In the genomic region with DNA sequence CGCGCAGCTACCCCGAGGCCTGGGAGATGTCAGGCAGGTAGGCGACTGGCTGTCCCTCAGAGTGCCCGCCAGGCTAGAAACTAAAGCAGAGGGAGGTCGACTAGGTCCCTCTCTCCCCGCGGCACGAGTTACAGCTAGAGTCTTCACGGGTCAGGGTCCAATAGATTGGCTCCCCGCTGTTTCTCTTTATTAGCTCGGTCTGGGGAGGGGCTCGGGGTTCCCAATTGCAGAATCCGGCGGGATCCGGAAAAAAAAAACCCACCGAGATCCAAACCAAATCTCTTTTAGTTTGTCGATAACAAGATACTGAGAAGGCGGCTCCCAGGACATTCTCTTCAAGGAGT, we compare ENCODE assay signal across 10 mouse cellular contexts. TPM values are rescaled to one million over a fixed set of nuclear protein-coding genes. Genes with fewer than 3 reads are reported as not detected.
DNase-seq lines count a peak whose midpoint lies in the region; ATAC-seq and TF ChIP-seq lines count a peak whose summit lies in the region.
"Had no signal": no experiment of that assay in that cellular context is flagged by ENCODE, and none has a peak within 500 bp of the region (broad histone marks: within the 10 kb centered on the region; RNA-seq: fewer than 3 reads in every experiment).

No protein-coding gene starts in this region.

- no peaks in the 10 kb centered on the region for H3K36me3 ChIP-seq in heart, embryonic 16.5 days (ENCODE audit: control insufficient read depth, insufficient read depth)
- H3K36me3 ChIP-seq in hindbrain, embryonic 13.5 days = no peaks in the 10 kb centered on the region
- no peaks in the 10 kb centered on the region for H3K36me3 ChIP-seq in midbrain, embryonic 12.5 days
- H3K36me3 ChIP-seq: G1E had no signal

- no peak overlapping the region for H3K27ac ChIP-seq in heart, embryonic 16.5 days (ENCODE audit: low read length)
- H3K27ac ChIP-seq in bone marrow macrophage, adult 2 months (ENCODE audit: insufficient read depth, low read depth, low read length) = no peak overlapping the region
- no peak overlapping the region for H3K27ac ChIP-seq in hindbrain, embryonic 13.5 days
- no peak overlapping the region for H3K27ac ChIP-seq in midbrain, embryonic 12.5 days (replicated peaks)

- under 1% methylated on average over 19 of the region's 19 CpGs for WGBS in heart, embryonic 16.5 days
- under 1% methylated on average over 19 of the region's 19 CpGs for WGBS in hindbrain, embryonic 13.5 days
- 1% methylated on average over 19 of the region's 19 CpGs for WGBS in midbrain, embryonic 12.5 days

- H3K4me2 ChIP-seq in heart, embryonic 16.5 days (ENCODE audit: low read depth, low read length) = peak overlapping the region; percentile 98
- H3K4me2 ChIP-seq in hindbrain, embryonic 13.5 days = peak overlapping the region; percentile 97
- peak overlapping the region; percentile 86 for H3K4me2 ChIP-seq in midbrain, embryonic 12.5 days (replicated peaks)

- H3K9ac ChIP-seq in heart, embryonic 16.5 days (ENCODE audit: low read length) = peak overlapping the region; percentile 66
- peak overlapping the region; percentile 68 for H3K9ac ChIP-seq in hindbrain, embryonic 13.5 days
- no peak overlapping the region for H3K9ac ChIP-seq in midbrain, embryonic 12.5 days (replicated peaks)

- no peak for ATAC-seq in heart, embryonic 16.5 days (replicated peaks; ENCODE audit: extremely low read depth, insufficient read depth, low FRiP score)
- ATAC-seq in hindbrain, embryonic 13.5 days (ENCODE audit: low FRiP score) = 0 out of 2 replicates have a peak, but pooled peaks have one; percentile 24
- ATAC-seq in midbrain, embryonic 12.5 days (ENCODE audit: low FRiP score, low read depth) = no peak; the same call in 1 of the 2 replicates

- peaks cover 57% of the 10 kb centered on the region for H3K27me3 ChIP-seq in heart, embryonic 16.5 days (ENCODE audit: control insufficient read depth, insufficient read depth, low read length)
- H3K27me3 ChIP-seq in hindbrain, embryonic 13.5 days = peaks cover 91% of the 10 kb centered on the region
- H3K27me3 ChIP-seq in midbrain, embryonic 12.5 days = peaks cover 76% of the 10 kb centered on the region

- intact Hi-C loops in heart, postnatal 36 days (cut with DNase I) = no loop called here

- DNase-seq in heart, postnatal 36 days = no peak
- DNase-seq in yolk sac, embryonic 10.5 days (ENCODE audit: low spot score) = no peak
- DNase-seq in adrenal gland, postnatal 25 days = no peak
- no peak for DNase-seq in left cerebral cortex, adult 11 months (ENCODE audit: low spot score)

- peak overlapping the region; percentile 66 for H3K4me3 ChIP-seq in heart, embryonic 16.5 days (ENCODE audit: low read length)
- peak overlapping the region; percentile 45 for H3K4me3 ChIP-seq in bone marrow macrophage, adult 2 months (ENCODE audit: insufficient read depth, low read length)
- peak overlapping the region; percentile 54 for H3K4me3 ChIP-seq in hindbrain, embryonic 13.5 days
- H3K4me3 ChIP-seq in midbrain, embryonic 12.5 days = peak overlapping the region; percentile 44

- no peaks in the 10 kb centered on the region for H3K9me3 ChIP-seq in heart, embryonic 16.5 days (replicated peaks; ENCODE audit: control insufficient read depth, low read length)
- H3K9me3 ChIP-seq in hindbrain, embryonic 13.5 days = no peaks in the 10 kb centered on the region
- no peaks in the 10 kb centered on the region for H3K9me3 ChIP-seq in midbrain, embryonic 12.5 days

- peaks cover 12% of the 10 kb centered on the region for H3K4me1 ChIP-seq in heart, embryonic 16.5 days (ENCODE audit: control insufficient read depth, insufficient read depth, low read length)
- H3K4me1 ChIP-seq in bone marrow macrophage, adult 2 months (ENCODE audit: control insufficient read depth, insufficient read depth, low read length) = no peaks in the 10 kb centered on the region
- peaks cover 23% of the 10 kb centered on the region for H3K4me1 ChIP-seq in hindbrain, embryonic 13.5 days (replicated peaks)
- H3K4me1 ChIP-seq in midbrain, embryonic 12.5 days = peaks cover 22% of the 10 kb centered on the region

- no peak for TF ChIP-seq POLR2A in bone marrow macrophage, adult 2 months (IDR thresholded peaks at IDR 0.05; ENCODE audit: borderline replicate concordance, low read depth, low read length)

- TF ChIP-seq CTCF in bone marrow macrophage, adult 2 months (IDR thresholded peaks at IDR 0.05; ENCODE audit: low read depth, low read length) = no peak

RNA-seq across cellular contexts. Expression of gene Sowahb, which starts 0.5 kb away (rescaled TPM):
- 0.12 and 0.20 TPM in 2 replicates for polyA plus RNA-seq in heart, embryonic 16.5 days (2015; fragmentation: Nextera tagmentation; extraction: Ambion mirVana)
- total RNA-seq in heart, postnatal 36 days (2021) = under 1 TPM in 1 of 2 experiments, not detected in 1; 0.08 TPM
- not detected in 2 replicates for polyA plus RNA-seq in bone marrow macrophage, adult 2 months (2012; ENCODE audit: insufficient read depth, insufficient read length, missing spikeins)
- polyA plus RNA-seq in hindbrain, embryonic 13.5 days (2015; fragmentation: Nextera tagmentation; extraction: Ambion mirVana) = not detected in 2 replicates
- polyA plus RNA-seq in midbrain, embryonic 12.5 days (2016; fragmentation: Nextera tagmentation; extraction: Ambion mirVana) = 0.04 and 0.10 TPM in 2 replicates
- total RNA-seq in adrenal gland, postnatal 25 days (2021) = not detected in 2 replicates
- polyA plus RNA-seq: G1E; testis, adult 2 months had no signal

RNA-seq across cellular contexts. Expression of gene Sept11, which starts 47.9 kb away (rescaled TPM):
- polyA plus RNA-seq in heart, embryonic 16.5 days (2015; fragmentation: Nextera tagmentation; extraction: Ambion mirVana) = 89.7 and 92.8 TPM in 2 replicates
- 10 to 100 TPM; 29.9 to 32.5 TPM for total RNA-seq in heart, postnatal 36 days (2021)
- 23.7 and 24.8 TPM in 2 replicates for polyA plus RNA-seq in bone marrow macrophage, adult 2 months (2012; ENCODE audit: insufficient read depth, insufficient read length, missing spikeins)
- 165 and 171 TPM in 2 replicates for polyA plus RNA-seq in hindbrain, embryonic 13.5 days (2015; fragmentation: Nextera tagmentation; extraction: Ambion mirVana)
- polyA plus RNA-seq in midbrain, embryonic 12.5 days (2016; fragmentation: Nextera tagmentation; extraction: Ambion mirVana) = 260 and 272 TPM in 2 replicates
- total RNA-seq in adrenal gland, postnatal 25 days (2021) = 39.2 and 39.4 TPM in 2 replicates
